Mouse (Mus musculus): ENCODE data around the gene Fxyd1.

DNA sequence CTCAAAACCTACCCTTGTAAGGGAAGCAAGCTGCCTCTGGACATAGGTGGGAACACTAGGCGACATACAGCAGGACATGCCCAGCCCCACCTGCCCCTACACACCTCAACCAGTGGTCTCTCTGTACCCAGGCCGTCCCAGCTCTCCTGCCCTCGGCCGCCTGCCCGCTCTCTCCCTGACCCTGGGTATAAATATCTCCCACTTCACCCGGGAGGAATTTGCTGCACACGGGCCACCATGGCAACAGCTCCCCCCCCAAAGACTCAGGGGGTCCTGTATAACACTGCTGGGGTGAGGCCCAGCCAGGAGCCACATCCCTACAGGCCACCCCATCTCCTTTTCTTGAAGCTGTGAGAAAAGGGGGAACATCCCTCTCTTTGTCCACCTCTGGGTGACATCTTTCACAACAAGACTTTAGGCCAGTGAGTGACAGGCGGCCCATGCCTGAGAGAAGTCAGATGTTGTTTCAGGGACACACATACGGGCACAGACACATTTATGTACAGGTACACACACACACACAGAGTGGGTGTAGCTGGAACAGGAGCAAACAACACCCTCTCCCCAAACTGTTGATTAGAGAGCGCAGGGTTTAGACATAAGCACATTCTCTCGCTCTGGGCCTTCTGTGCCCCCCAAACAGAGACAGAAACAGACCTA lies 2.2 kb downstream of the Fxyd1 start:
- no peak for TF ChIP-seq TAL1 (IDR thresholded peaks at IDR 0.05; ENCODE audit: low read length)
- TF ChIP-seq GATA1 (IDR thresholded peaks at IDR 0.05; ENCODE audit: low read length), result no peak
